Mouse (Mus musculus) stomach, embryonic 14.5 days (tissue): ENCODE results near the gene Lifr. TPM values are rescaled to one million over a fixed set of nuclear protein-coding genes. Genes with fewer than 3 reads are reported as not detected.

Experiments
- ATAC-seq: fragments of 200-750 bp; cut with Nextera tagmentation; 2 replicates; pipeline ENCODE4 v1.8.0; 2017; ENCODE audit warnings: low read depth, moderate TSS enrichment; ENCODE audit not compliant: insufficient number of reproducible peaks, insufficient read depth, low FRiP score
- H3K27ac ChIP-seq: fragments of 300-500 bp; sonication (generic); 2 replicates; pipeline ENCODE4 v1.5.1; 2014; ENCODE audit warnings: mild to moderate bottlenecking, low read length, moderate library complexity, mixed read lengths
- H3K27me3 ChIP-seq: fragments of 300-500 bp; sonication (generic); 2 replicates; pipeline ENCODE4 v1.6.1; 2014; ENCODE audit warnings: low read length, control low read depth, mixed read lengths; ENCODE audit not compliant: control insufficient read depth, insufficient read depth
- H3K36me3 ChIP-seq: fragments of 300-500 bp; sonication (generic); 2 replicates; pipeline ENCODE4 v1.6.1; 2014; ENCODE audit warnings: mild to moderate bottlenecking, control low read depth, low read length, moderate library complexity, mixed read lengths; ENCODE audit not compliant: control insufficient read depth, insufficient read depth
- H3K4me1 ChIP-seq: fragments of 300-500 bp; sonication (generic); 2 replicates; pipeline ENCODE4 v1.6.1; 2014; ENCODE audit warnings: low read length, control low read depth, mixed read lengths; ENCODE audit not compliant: control insufficient read depth, insufficient read depth
- H3K4me2 ChIP-seq: fragments of 300-500 bp; sonication (generic); replicated peaks from 2 replicates; pipeline ENCODE4 v1.6.1; 2014; ENCODE audit warnings: low read depth, low read length, control low read depth
- H3K4me3 ChIP-seq: fragments of 300-500 bp; sonication (generic); 2 replicates; pipeline ENCODE4 v1.5.1; 2014; ENCODE audit warnings: low read depth, low read length, control low read depth
- H3K9ac ChIP-seq: fragments of 300-500 bp; sonication (generic); replicated peaks from 2 replicates; pipeline ENCODE4 v1.6.1; 2014; ENCODE audit warnings: low read depth, mild to moderate bottlenecking, control low read depth, low read length, moderate library complexity, mixed read lengths
- H3K9me3 ChIP-seq: fragments of 300-500 bp; sonication (generic); 2 replicates; pipeline ENCODE4 v1.6.1; 2016; ENCODE audit warnings: low read depth, low read length, control low read depth; ENCODE audit not compliant: control insufficient read depth
- WGBS: fragments of 180-500 bp; shearing (Covaris S2); extraction: QIAGEN DNeasy Blood & Tissue Kit; methylation state at CpG from one replicate; pipeline ENCODE4 v1.1.7; 2014; 5-methylcytosine and 5-hydroxymethylcytosine counted together
- polyA plus RNA-seq: library from polyadenylated mRNA; unstranded; fragments of >200 nt; fragmentation: Nextera tagmentation; extraction: Ambion mirVana; gene quantifications from 2 replicates; pipeline ENCODE4 v1.2.1, GENCODE M21; 2014

Gene Lifr
- polyA plus RNA-seq, 1 experiment from 2014 or later = 23.6 TPM

GRCm38 (mm10) chr15:7163851-7164250, 73.4 kb downstream of the Lifr start:
- Histone ChIP-seq H3K27ac (no peak overlapping the region), H3K4me3 (no peak overlapping the region), H3K9me3 (no peaks in the 10 kb centered on the region), H3K4me2 (no peak overlapping the region), H3K27me3 (no peaks in the 10 kb centered on the region), H3K4me1 (no peaks in the 10 kb centered on the region), H3K36me3 (peaks cover 7% of the 10 kb centered on the region), H3K9ac (no peak overlapping the region)
- no peak for ATAC-seq
- WGBS = 84% methylated on average over 6 of the region's 6 CpGs

DNA sequence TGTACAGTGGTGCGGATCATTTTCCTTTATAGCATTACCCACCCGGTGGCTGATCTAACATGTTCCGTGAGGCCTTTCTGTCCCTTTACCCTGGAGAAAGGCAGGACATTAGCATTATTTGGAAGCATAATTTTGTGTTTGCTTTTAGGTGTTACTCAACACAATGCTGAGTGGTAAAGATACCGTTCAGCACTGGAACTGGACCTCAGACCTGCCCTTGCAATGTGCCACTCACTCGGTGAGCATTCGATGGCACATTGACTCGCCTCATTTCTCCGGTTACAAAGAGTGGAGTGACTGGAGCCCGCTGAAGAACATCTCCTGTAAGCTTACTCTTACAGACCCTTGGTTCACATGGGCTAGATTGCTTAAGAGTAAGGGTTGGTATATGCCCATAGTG, 76.3 kb downstream of the Lifr start:
- H3K9ac ChIP-seq = no peak overlapping the region
- WGBS = 86% methylated on average over 9 of the region's 9 CpGs
- no peaks in the 10 kb centered on the region for H3K27me3 ChIP-seq
- H3K4me2 ChIP-seq = no peak overlapping the region
- H3K27ac ChIP-seq = no peak overlapping the region
- no peak overlapping the region for H3K4me3 ChIP-seq
- no peaks in the 10 kb centered on the region for H3K36me3 ChIP-seq
- ATAC-seq = no peak
- no peaks in the 10 kb centered on the region for H3K9me3 ChIP-seq
- H3K4me1 ChIP-seq = no peaks in the 10 kb centered on the region

- no peak overlapping the region for H3K9ac ChIP-seq
- no peaks in the 10 kb centered on the region for H3K27me3 ChIP-seq
- H3K4me2 ChIP-seq = no peak overlapping the region
- no peak; the same call in 1 of the 2 replicates for ATAC-seq
- H3K27ac ChIP-seq = no peak overlapping the region
- H3K9me3 ChIP-seq = no peaks in the 10 kb centered on the region
- 70% methylated on average over 10 of the region's 10 CpGs for WGBS
- no peaks in the 10 kb centered on the region for H3K4me1 ChIP-seq
- H3K4me3 ChIP-seq = no peak overlapping the region
- H3K36me3 ChIP-seq = no peaks in the 10 kb centered on the region
These were observed 77.0 kb downstream of the Lifr start for GRCm38 (mm10) chr15:7167238-7167905.

DNA sequence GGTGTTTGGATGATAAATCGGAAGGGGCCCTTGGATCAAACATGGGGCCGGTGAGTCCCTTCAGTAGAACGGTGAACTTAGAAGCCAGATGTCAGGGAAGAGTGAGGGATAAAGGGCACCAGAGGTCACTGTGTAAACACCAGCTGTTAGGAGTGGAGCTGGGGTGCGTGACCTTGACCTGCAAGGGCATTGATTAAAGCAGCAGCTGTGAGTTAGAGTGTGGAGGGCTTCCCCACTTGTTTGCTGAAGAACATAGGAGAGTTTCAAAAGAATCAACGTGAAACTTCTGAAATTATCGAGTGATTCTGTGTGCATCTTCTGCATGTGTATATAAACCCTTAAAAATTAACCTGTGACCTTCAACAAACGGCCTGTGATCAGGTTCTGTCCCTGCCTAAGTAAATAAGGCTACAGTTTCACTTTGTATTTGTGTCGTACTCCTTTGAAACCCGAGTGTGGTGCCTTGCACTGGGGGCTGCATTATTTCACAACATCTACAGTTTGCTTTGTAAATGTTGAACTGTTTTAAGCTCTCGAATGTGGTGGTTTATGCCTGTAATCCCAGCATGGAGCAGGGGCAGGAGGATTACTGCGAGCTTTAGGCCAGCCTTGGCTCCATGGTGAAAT, 77.6 kb downstream of the Lifr start:
- no peaks in the 10 kb centered on the region for H3K27me3 ChIP-seq

GRCm38 (mm10) chr15:7172875-7173274, 82.5 kb downstream of the Lifr start:
- Histone ChIP-seq H3K9ac (no peak overlapping the region), H3K36me3 (peaks cover 14% of the 10 kb centered on the region; the same call in 1 of the 2 replicates), H3K4me2 (no peak overlapping the region), H3K9me3 (no peaks in the 10 kb centered on the region), H3K4me3 (no peak overlapping the region), H3K27me3 (no peaks in the 10 kb centered on the region), H3K27ac (no peak overlapping the region), H3K4me1 (no peaks in the 10 kb centered on the region)
- no peak for ATAC-seq
- WGBS = 64% methylated on average over 2 of the region's 2 CpGs

More for the DNA sequence above, 77.6 kb downstream of the Lifr start:
- Histone ChIP-seq H3K9me3 (no peaks in the 10 kb centered on the region), H3K4me3 (no peak overlapping the region), H3K4me1 (no peaks in the 10 kb centered on the region), H3K4me2 (no peak overlapping the region), H3K9ac (no peak overlapping the region), H3K36me3 (peaks cover 2% of the 10 kb centered on the region; the same call in 1 of the 2 replicates), H3K27ac (no peak overlapping the region)
- 41% methylated on average over 11 of the region's 11 CpGs for WGBS
- no peak for ATAC-seq

- 86% methylated on average over 7 of the region's 7 CpGs for whole genome bisulfite sequencing
- H3K4me3 ChIP-seq = no peak overlapping the region
- H3K9ac ChIP-seq = no peak overlapping the region
- H3K36me3 ChIP-seq = peaks cover 14% of the 10 kb centered on the region; the same call in 1 of the 2 replicates
- no peak for ATAC-seq
- H3K27ac ChIP-seq = no peak overlapping the region
- no peaks in the 10 kb centered on the region for H3K9me3 ChIP-seq
- no peaks in the 10 kb centered on the region for H3K4me1 ChIP-seq
- no peak overlapping the region for H3K4me2 ChIP-seq
- no peaks in the 10 kb centered on the region for H3K27me3 ChIP-seq
These were observed 82.9 kb downstream of the Lifr start for GRCm38 (mm10) chr15:7173346-7173745.

DNA sequence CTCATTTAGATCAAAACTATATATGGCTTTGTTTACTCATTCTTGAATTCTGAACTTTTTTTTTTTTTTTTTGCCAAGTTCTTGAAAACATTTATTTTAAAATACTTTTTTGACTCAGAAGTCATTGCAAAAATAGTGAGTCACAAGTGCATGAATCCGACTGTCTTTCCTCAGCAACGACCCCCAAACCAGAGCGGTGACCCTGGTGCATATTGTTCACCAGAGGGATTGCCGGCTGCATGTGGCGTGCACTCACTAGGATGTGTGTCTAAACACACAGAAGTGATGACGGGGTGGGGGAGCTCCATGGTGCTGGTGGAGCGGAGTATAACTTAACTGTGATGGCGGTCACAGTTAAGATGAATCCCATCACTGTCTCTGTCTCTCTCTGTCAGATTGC, 83.4 kb downstream of the Lifr start:
- Histone ChIP-seq H3K27me3 (no peaks in the 10 kb centered on the region), H3K27ac (no peak overlapping the region), H3K9ac (no peak overlapping the region), H3K4me3 (no peak overlapping the region), H3K9me3 (no peaks in the 10 kb centered on the region), H3K4me2 (no peak overlapping the region), H3K36me3 (peaks cover 14% of the 10 kb centered on the region; the same call in 1 of the 2 replicates), H3K4me1 (no peaks in the 10 kb centered on the region)
- no peak for ATAC-seq
- 89% methylated on average over 8 of the region's 8 CpGs for WGBS

- Histone ChIP-seq H3K27me3 (no peaks in the 10 kb centered on the region), H3K4me3 (no peak overlapping the region), H3K9me3 (no peaks in the 10 kb centered on the region), H3K4me2 (no peak overlapping the region), H3K4me1 (no peaks in the 10 kb centered on the region), H3K9ac (no peak overlapping the region), H3K27ac (no peak overlapping the region), H3K36me3 (peaks cover 4% of the 10 kb centered on the region; the same call in 1 of the 2 replicates)
- WGBS = 63% methylated on average over 6 of the region's 6 CpGs
- ATAC-seq = no peak
These were observed 90.2 kb downstream of the Lifr start for GRCm38 (mm10) chr15:7180576-7180975.
